Mouse (Mus musculus): ENCODE measurements at regions not wholly inside any gene's neighbourhood (a gene's known extent, or its start where the extent isn't known, plus 50 kb on each side); places are given as distances from the start of the nearest gene placed in this dataset.

- no peak for DNase-seq (ENCODE audit: low read depth)
These were observed 51.9 kb upstream of the Sesn3 start for GRCm38 (mm10) chr9:14222936-14223335.
